Mouse (Mus musculus) cortical plate, adult 2 months (tissue): ENCODE measurements around the gene Fut8.

Experiments used
- CTCF ChIP-seq: fragments of 200-500 bp; IDR thresholded peaks from 2 replicates; pipeline ENCODE4 v1.5.1; 2011; ENCODE audit warnings: mild to moderate bottlenecking, control low read depth, low read length; ENCODE audit not compliant: insufficient read depth; ENCODE audit errors: extremely low read depth
- POLR2A ChIP-seq: fragments of 200-500 bp; IDR thresholded peaks from 2 replicates; pipeline ENCODE4 v1.6.1; 2011; ENCODE audit warnings: mild to moderate bottlenecking, low read length, control low read depth; ENCODE audit not compliant: insufficient read depth; ENCODE audit errors: extremely low read depth

GRCm38 (mm10) chr12:77346521-77346920, 108.6 kb downstream of the Fut8 start:
- TF ChIP-seq POLR2A (no peak), CTCF (no peak)
